Mouse (Mus musculus) myocyte (in vitro differentiated cells): ENCODE results near the gene Smad1. TPM values are rescaled to one million over a fixed set of nuclear protein-coding genes. Genes with fewer than 3 reads are reported as not detected.

Source experiments
- H3K27me3 ChIP-seq: one replicate; pipeline ENCODE4 v1.6.1; 2011; ENCODE audit not compliant: control insufficient read depth, insufficient read depth, insufficient read length
- H3K36me3 ChIP-seq: one replicate; pipeline ENCODE4 v1.6.1; 2011; ENCODE audit not compliant: control insufficient read depth, insufficient read depth
- H3K4me2 ChIP-seq: one replicate; pipeline ENCODE4 v1.6.1; 2011; ENCODE audit warnings: low read depth, control low read depth
- H3K4me3 ChIP-seq: one replicate; pipeline ENCODE4 v1.5.1; 2011; ENCODE audit warnings: mild to moderate bottlenecking, control low read depth, moderate library complexity
- H3K79me2 ChIP-seq: one replicate; pipeline ENCODE4 v1.6.1; 2011; ENCODE audit not compliant: control insufficient read depth, insufficient read depth
- H3ac ChIP-seq: one replicate; pipeline ENCODE4 v1.6.1; 2011; ENCODE audit not compliant: control insufficient read depth, insufficient read length
- CEBPB ChIP-seq: IDR thresholded peaks from 2 replicates; pipeline ENCODE4 v1.6.1; 2011; ENCODE audit warnings: mild to moderate bottlenecking, moderate library complexity; ENCODE audit not compliant: poor library complexity, insufficient read depth, severe bottlenecking
- E2F4 ChIP-seq: IDR thresholded peaks from one replicate; pipeline ENCODE4 v1.6.1; 2011; ENCODE audit warnings: mild to moderate bottlenecking, control low read depth, moderate library complexity; ENCODE audit not compliant: insufficient read depth
- MAX ChIP-seq: IDR thresholded peaks from one replicate; pipeline ENCODE4 v1.6.1; 2011; ENCODE audit warnings: low read depth, mild to moderate bottlenecking, control low read depth
- MYOD1 ChIP-seq, 3 experiments: IDR thresholded peaks; one replicate each; pipeline ENCODE4 v1.6.1; 2011; ENCODE audit warnings: control low read depth in 2 of 3, low read depth in 2 of 3, mild to moderate bottlenecking in 2 of 3, moderate library complexity in 1 of 3; ENCODE audit not compliant: insufficient read length in 2 of 3, control insufficient read depth in 1 of 3
- MYOG ChIP-seq, 3 experiments: IDR thresholded peaks; one replicate each; pipeline ENCODE4 v1.6.1; 2011; ENCODE audit warnings: control low read depth in 2 of 3, low read depth in 2 of 3, mild to moderate bottlenecking in 2 of 3; ENCODE audit not compliant: insufficient read length in 2 of 3, control insufficient read depth in 1 of 3, insufficient read depth in 1 of 3
- POLR2A ChIP-seq: IDR thresholded peaks from one replicate; pipeline ENCODE4 v1.6.1; 2011; ENCODE audit warnings: low read depth, mild to moderate bottlenecking, control low read depth, moderate library complexity; ENCODE audit not compliant: insufficient read length
- POLR2AphosphoS2 ChIP-seq: IDR thresholded peaks from one replicate; pipeline ENCODE4 v1.6.1; 2011; ENCODE audit warnings: low read depth, control low read depth; ENCODE audit not compliant: insufficient read length
- REST ChIP-seq: IDR thresholded peaks from one replicate; pipeline ENCODE4 v1.6.1; 2011; ENCODE audit warnings: mild to moderate bottlenecking, control low read depth, moderate library complexity; ENCODE audit not compliant: insufficient read depth, insufficient read length
- SRF ChIP-seq: IDR thresholded peaks from one replicate; pipeline ENCODE4 v1.6.1; 2011; ENCODE audit warnings: low read depth; ENCODE audit not compliant: control insufficient read depth, insufficient read length
- TCF12 ChIP-seq: IDR thresholded peaks from one replicate; pipeline ENCODE4 v1.6.1; 2011; ENCODE audit warnings: mild to moderate bottlenecking, control low read depth; ENCODE audit not compliant: poor library complexity, insufficient read depth, severe bottlenecking
- TCF3 ChIP-seq: IDR thresholded peaks from one replicate; pipeline ENCODE4 v1.6.1; 2011; ENCODE audit warnings: low read depth, control low read depth; ENCODE audit not compliant: insufficient read length
- USF1 ChIP-seq: IDR thresholded peaks from one replicate; pipeline ENCODE4 v1.6.1; 2011; ENCODE audit warnings: low read depth, mild to moderate bottlenecking, control low read depth, moderate library complexity
- polyA plus RNA-seq: library from polyadenylated mRNA; unstranded; fragments of >200 nt; fragmentation: generic; extraction: Trizol; gene quantifications from one replicate; pipeline ENCODE4 v1.2.1, GENCODE M21; 2012; ENCODE audit warnings: missing spikeins

The Smad1 gene
- polyA plus RNA-seq, 1 experiment: 9.5 TPM

DNA sequence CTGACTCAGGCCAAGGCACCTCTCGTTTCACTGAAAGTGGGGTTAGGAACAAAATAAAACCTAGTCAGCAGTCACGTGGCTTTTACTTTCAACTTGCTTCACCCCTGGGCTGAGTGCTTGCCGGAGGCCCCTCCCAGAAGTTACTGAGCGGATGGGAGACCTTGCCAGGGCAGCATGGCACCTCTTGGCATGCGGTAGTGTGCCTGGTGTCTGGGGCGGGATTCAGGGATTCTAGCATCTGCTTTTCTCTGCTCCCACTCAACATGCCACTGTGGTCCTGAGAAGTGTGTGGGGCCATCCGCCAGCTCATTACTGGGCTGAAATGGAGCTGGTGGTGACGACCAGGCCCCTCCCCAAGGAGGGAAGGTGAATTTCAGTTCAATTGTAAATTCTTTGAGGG lies 47.4 kb downstream of the Smad1 start:
- Histone ChIP-seq H3K4me2 (no peak overlapping the region), H3K27me3 (no peaks in the 10 kb centered on the region), H3K79me2 (no peaks in the 10 kb centered on the region), H3K4me3 (no peak overlapping the region), H3ac (no peak overlapping the region), H3K36me3 (peaks cover 8% of the 10 kb centered on the region)
- TF ChIP-seq POLR2AphosphoS2 (no peak), USF1 (no peak), SRF (no peak), CEBPB (no peak), TCF3 (no peak), MYOD1 (IDR thresholded peaks at IDR 0.05; ENCODE audit: control insufficient read depth in 1 of 3, insufficient read length in 2 of 3, low read depth in 2 of 3) (no peak), POLR2A (no peak), MAX (no peak), REST (no peak), MYOG (IDR thresholded peaks at IDR 0.05; ENCODE audit: control insufficient read depth in 1 of 3, insufficient read depth in 1 of 3, insufficient read length in 2 of 3, low read depth in 2 of 3) (no peak), E2F4 (no peak), TCF12 (no peak)

GRCm38 (mm10) chr8:79350805-79351204 lies 48.5 kb downstream of the Smad1 start:
- H3K4me3 ChIP-seq: no peak overlapping the region
- H3K4me2 ChIP-seq: no peak overlapping the region
- H3K79me2 ChIP-seq: no peaks in the 10 kb centered on the region
- no peak overlapping the region for H3ac ChIP-seq
- H3K27me3 ChIP-seq: no peaks in the 10 kb centered on the region
- peaks cover 12% of the 10 kb centered on the region for H3K36me3 ChIP-seq
- TF ChIP-seq SRF: no peak
- no peak for TF ChIP-seq USF1
- no peak for TF ChIP-seq E2F4
- TF ChIP-seq MYOD1 (IDR thresholded peaks at IDR 0.05; ENCODE audit: control insufficient read depth in 1 of 3, insufficient read length in 2 of 3, low read depth in 2 of 3): no peak
- no peak for TF ChIP-seq CEBPB
- TF ChIP-seq POLR2A: no peak
- TF ChIP-seq TCF12: no peak
- no peak for TF ChIP-seq MYOG (IDR thresholded peaks at IDR 0.05; ENCODE audit: control insufficient read depth in 1 of 3, insufficient read depth in 1 of 3, insufficient read length in 2 of 3, low read depth in 2 of 3)
- TF ChIP-seq REST: no peak
- no peak for TF ChIP-seq MAX
- no peak for TF ChIP-seq POLR2AphosphoS2
- TF ChIP-seq TCF3: no peak

DNA sequence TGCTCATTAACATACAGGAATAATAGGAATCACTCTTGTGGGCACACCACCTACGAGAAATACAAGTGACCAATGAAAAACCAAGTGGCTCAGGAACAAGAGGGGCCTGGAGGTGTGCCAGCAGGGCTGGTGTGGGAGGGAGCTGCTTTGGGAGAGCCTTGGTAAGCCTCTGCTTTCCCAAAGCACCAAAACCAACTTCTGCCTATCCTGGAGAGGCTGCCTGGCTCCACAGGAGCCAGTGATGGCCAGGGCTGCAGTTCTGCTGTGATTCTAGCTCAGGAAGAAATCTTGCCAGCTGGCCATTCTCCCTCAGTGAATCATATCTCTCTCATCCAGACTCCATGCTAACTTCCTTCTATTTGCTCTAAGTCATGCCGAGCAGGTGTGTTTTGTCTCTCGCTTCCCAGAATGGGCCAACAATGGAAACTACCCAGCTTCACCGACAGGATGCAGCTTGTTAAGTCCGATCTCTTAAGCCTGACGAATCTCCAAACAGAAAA lies 49.2 kb downstream of the Smad1 start:
- Histone ChIP-seq H3K4me2 (no peak overlapping the region), H3K27me3 (no peaks in the 10 kb centered on the region), H3K4me3 (no peak overlapping the region), H3K79me2 (no peaks in the 10 kb centered on the region), H3K36me3 (peaks cover 16% of the 10 kb centered on the region), H3ac (no peak overlapping the region)
- TF ChIP-seq POLR2A (no peak), CEBPB (no peak), TCF12 (no peak), POLR2AphosphoS2 (no peak), E2F4 (no peak), USF1 (no peak), MYOD1 (IDR thresholded peaks at IDR 0.05; ENCODE audit: control insufficient read depth in 1 of 3, insufficient read length in 2 of 3, low read depth in 2 of 3) (no peak), SRF (no peak)

DNA sequence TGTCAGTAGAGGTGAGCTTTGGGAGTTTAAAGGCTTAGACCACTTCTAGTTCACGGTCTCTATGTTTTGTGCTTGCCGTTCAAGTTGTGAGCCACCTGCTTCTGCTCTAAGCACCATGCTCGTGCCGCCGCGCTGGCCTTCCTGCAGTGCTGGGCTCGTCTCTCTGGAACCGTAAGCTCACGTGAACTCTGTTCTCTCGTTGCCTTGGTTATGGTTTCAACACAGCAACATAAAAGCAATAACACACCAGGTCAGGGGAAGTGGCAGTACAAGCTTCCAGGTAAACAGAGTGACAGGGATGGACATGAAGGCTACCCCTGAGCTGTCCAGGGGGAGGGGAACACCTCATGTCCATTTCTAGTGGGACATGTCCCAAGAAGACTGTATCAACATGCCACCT lies 52.9 kb downstream of the Smad1 start:
- Histone ChIP-seq H3K79me2 (no peaks in the 10 kb centered on the region), H3K36me3 (peaks cover 16% of the 10 kb centered on the region), H3ac (no peak overlapping the region), H3K4me3 (no peak overlapping the region), H3K4me2 (no peak overlapping the region), H3K27me3 (no peaks in the 10 kb centered on the region)
- TF ChIP-seq USF1 (no peak), MYOD1 (IDR thresholded peaks at IDR 0.05; ENCODE audit: control insufficient read depth in 1 of 3, insufficient read length in 2 of 3, low read depth in 2 of 3) (no peak), MYOG (IDR thresholded peaks at IDR 0.05; ENCODE audit: control insufficient read depth in 1 of 3, insufficient read depth in 1 of 3, insufficient read length in 2 of 3, low read depth in 2 of 3) (no peak), SRF (no peak), CEBPB (no peak), POLR2AphosphoS2 (no peak), REST (no peak), TCF12 (no peak), E2F4 (no peak), MAX (no peak), TCF3 (no peak), POLR2A (no peak)

DNA sequence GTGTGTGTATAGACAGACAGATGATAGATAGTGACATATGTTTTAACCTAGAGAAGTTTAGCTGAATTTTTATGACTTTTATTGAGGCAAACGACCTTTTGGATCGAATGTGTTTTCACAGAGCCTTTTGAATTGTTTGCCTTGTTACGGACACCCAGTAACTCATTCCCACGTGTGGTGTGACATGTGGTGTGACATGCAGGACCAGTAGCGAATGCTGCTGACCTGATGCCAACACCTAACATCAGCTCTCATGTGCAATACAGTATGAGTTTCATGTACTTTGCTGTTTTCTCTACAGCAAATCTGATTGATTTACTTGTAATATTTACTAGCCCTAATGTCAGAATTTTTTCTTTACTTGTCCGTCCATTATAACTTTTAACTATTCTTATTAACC lies 53.5 kb downstream of the Smad1 start:
- Histone ChIP-seq H3ac (no peak overlapping the region), H3K79me2 (no peaks in the 10 kb centered on the region), H3K27me3 (no peaks in the 10 kb centered on the region), H3K36me3 (peaks cover 16% of the 10 kb centered on the region), H3K4me3 (no peak overlapping the region), H3K4me2 (no peak overlapping the region)
- TF ChIP-seq REST (no peak), TCF12 (no peak), E2F4 (no peak), POLR2A (no peak), USF1 (no peak), TCF3 (no peak), POLR2AphosphoS2 (no peak), MYOG (IDR thresholded peaks at IDR 0.05; ENCODE audit: control insufficient read depth in 1 of 3, insufficient read depth in 1 of 3, insufficient read length in 2 of 3, low read depth in 2 of 3) (no peak), MAX (no peak), CEBPB (no peak), SRF (no peak)
